Mouse (Mus musculus): Measurements from ENCODE around the gene Ythdf1. TPM values are rescaled to one million over a fixed set of nuclear protein-coding genes. Genes with fewer than 3 reads are reported as not detected.

Gene Ythdf1
- polyA plus RNA-seq, 1 experiment from 2014 or later = 51.7 TPM

DNA sequence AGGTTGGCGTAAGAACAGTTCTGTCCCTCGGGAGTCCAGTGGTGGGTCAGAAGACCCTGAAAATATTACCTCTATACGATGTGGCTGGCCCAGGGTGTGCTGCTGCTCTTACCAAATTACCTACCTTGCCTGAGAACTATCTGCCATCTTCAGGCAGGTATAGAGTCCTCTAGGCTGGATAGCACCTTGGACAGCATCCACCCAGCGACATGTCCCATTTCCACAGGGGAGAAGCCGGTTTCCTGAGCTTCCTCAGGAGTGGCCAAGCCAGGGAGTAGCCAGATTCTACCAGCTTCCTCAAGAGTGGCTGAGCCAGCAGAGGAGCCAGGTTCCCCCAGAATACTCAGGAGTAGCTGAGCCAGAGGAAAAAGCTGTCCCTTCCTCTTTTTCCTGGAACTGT, 35.5 kb downstream of the Ythdf1 start:
- POLR2A ChIA-PET = no interaction called here
- CTCF ChIA-PET = interaction anchor here (0.9 kb wide), 1 partner anchor 10 kb away, joined by 3 read pairs; no protein-coding TSS in a partner anchor
- no peak for TF ChIP-seq CTCF (IDR thresholded peaks at IDR 0.05)
- ATAC-seq (no peak), DNase-seq (ENCODE audit: low read depth, low spot score) (no peak)
- in situ Hi-C loops (cut with MboI; ENCODE audit: low pct_unique_long_range_greater_than_20kb) = loop anchor here (25.0 kb wide), 1 partner anchor 98 kb away; the partner anchor contains the start of gene Bhlhe23
- H3K27me3 ChIP-seq = peaks cover 11% of the 10 kb centered on the region

DNA sequence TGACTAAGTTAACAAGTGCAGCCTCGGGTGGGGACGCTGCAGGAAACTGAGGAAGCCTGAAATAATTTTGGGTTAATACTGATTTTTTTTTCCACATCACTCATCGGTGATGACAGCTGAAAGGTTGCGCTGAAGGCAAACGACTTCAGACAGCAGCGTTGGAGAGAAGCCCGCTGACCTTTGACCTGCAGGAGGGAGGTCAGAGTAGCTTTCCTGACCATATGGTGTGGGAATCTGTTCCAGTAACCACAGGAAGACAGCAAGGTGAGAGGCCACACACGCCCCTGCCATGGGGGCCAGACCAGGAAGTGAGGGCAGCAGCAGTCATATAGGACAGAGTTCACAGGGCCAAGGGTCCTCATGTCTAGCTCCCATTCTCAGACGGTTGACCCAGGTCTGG, 39.5 kb downstream of the Ythdf1 start:
- no peak for TF ChIP-seq CTCF (IDR thresholded peaks at IDR 0.05)
- peaks cover 6% of the 10 kb centered on the region for H3K27me3 ChIP-seq
- ChIA-PET CTCF (no interaction called here), POLR2A (no interaction called here)
- in situ Hi-C loops (cut with MboI; ENCODE audit: low pct_unique_long_range_greater_than_20kb) = loop anchor here (25.0 kb wide), 1 partner anchor 94 kb away; the partner anchor contains the start of gene Bhlhe23
- no peak for ATAC-seq
- no peak for DNase-seq (ENCODE audit: low read depth, low spot score)

DNA sequence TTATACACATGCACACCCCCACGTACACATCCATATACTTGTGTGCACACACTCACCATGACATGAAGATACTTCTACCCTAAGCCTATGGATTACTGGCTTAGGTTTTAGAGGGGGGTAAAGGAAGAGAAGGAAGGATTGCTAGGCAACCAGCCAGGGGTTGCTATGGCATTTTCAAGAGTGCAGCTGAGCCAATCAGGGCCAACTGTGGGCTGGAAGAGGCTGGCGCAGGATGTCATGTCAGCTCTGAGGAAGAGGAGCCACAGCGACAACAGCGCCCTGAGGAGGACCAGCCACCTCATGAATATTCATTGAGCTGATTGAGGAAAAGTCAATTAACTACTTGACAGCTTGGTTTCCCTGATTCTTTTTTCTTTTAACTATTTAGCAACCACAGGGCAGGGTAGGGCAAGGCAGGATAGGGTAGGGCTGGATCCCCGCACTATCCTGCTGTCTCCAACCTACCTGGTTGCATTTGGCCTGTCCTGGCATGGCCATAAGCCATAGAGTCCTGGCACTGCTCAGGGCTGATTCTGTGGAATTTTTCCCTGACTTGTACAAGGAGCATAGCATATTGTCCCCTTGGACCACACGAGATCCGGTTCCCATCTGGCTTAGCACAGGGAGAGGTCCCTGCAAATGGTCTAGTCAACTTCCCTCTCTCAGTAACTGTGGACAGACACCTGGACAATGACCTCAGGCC, 41.2 kb downstream of the Ythdf1 start:
- TF ChIP-seq CTCF (IDR thresholded peaks at IDR 0.05) = no peak
- ChIA-PET POLR2A (no interaction called here), CTCF (no interaction called here)
- peaks cover 6% of the 10 kb centered on the region for H3K27me3 ChIP-seq
- DNase-seq (ENCODE audit: low read depth, low spot score) = no peak
- ATAC-seq = no peak
- in situ Hi-C loops (cut with MboI; ENCODE audit: low pct_unique_long_range_greater_than_20kb) = loop anchor here (25.0 kb wide), 1 partner anchor 92 kb away; the partner anchor contains the start of gene Bhlhe23

DNA sequence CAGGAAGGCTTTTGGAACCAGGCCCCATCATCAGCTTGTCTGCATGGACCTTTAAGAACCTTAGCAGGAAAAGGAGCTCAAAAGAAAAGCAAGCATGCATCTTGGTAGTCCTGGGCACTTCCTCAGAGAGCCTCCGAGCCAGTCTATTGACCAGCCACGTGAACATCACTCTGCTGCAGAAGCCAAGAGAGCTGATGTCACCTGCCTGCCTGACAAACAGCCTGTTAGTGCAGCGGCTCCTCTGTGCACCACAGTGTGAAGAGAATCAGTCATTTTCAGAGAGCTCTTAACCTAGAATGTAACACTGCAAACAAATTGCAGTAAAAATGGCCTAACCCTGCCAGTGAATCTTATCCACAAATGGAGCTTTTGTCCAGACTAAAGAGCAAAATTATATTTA, 50.7 kb downstream of the Ythdf1 start:
- CTCF ChIA-PET = interaction anchor here (0.9 kb wide), 1 partner anchor 25 kb away, joined by 3 read pairs; no protein-coding TSS in a partner anchor
- DNase-seq (ENCODE audit: low read depth, low spot score) = no peak
- TF ChIP-seq CTCF (IDR thresholded peaks at IDR 0.05) = no peak
- H3K27me3 ChIP-seq = peaks cover 21% of the 10 kb centered on the region
- no peak for ATAC-seq
- in situ Hi-C loops (cut with MboI; ENCODE audit: low pct_unique_long_range_greater_than_20kb) = no loop called here
- POLR2A ChIA-PET = no interaction called here

DNA sequence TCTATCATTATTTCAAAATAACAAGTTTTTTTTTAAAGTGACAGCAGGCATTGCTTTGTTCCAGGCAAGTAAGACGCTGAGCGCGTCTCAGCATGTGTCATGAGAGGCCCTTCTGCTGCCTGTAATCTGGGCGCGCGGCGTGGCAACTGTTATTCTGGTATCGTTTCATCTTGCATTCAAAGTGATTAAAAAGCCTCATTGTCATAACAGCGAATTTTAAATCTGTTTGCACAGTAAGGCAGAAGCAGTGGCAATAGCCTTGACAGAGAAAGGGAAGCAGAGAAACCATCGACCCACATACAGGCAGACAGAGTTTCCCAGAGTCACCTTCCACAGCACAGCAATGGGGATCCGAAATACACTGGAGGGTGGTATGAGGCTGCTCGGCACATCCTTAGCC, 59.2 kb downstream of the Ythdf1 start:
- CTCF ChIA-PET = no interaction called here
- TF ChIP-seq CTCF (IDR thresholded peaks at IDR 0.05) = no peak
- POLR2A ChIA-PET = no interaction called here
- ATAC-seq (no peak), DNase-seq (ENCODE audit: low read depth, low spot score) (no peak)
- in situ Hi-C loops (cut with MboI; ENCODE audit: low pct_unique_long_range_greater_than_20kb) = no loop called here
- peaks cover 38% of the 10 kb centered on the region for H3K27me3 ChIP-seq

DNA sequence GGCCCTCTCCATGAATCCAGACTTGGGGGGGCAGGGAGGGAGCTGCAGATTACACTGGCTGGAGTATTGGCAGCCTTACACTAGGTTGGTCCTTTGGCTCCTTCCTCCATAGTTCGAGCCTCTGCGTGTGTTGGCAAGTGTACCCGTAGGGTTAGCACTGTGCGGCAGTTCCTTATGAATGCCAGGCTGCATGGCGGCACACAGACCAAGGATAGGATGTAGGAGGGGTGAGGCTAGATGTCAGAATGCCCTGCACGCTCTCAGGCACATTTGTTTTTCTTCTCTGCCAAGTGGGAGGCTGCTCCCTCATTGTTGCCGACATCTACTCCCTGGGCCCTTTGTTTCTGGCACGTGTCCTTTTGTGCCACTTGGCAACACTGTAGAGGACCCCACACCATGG, 63.6 kb downstream of the Ythdf1 start:
- POLR2A ChIA-PET = no interaction called here
- ATAC-seq (no peak), DNase-seq (ENCODE audit: low read depth, low spot score) (no peak)
- no peak for TF ChIP-seq CTCF (IDR thresholded peaks at IDR 0.05)
- in situ Hi-C loops (cut with MboI; ENCODE audit: low pct_unique_long_range_greater_than_20kb) = no loop called here
- peaks cover 56% of the 10 kb centered on the region for H3K27me3 ChIP-seq
- CTCF ChIA-PET = no interaction called here

DNA sequence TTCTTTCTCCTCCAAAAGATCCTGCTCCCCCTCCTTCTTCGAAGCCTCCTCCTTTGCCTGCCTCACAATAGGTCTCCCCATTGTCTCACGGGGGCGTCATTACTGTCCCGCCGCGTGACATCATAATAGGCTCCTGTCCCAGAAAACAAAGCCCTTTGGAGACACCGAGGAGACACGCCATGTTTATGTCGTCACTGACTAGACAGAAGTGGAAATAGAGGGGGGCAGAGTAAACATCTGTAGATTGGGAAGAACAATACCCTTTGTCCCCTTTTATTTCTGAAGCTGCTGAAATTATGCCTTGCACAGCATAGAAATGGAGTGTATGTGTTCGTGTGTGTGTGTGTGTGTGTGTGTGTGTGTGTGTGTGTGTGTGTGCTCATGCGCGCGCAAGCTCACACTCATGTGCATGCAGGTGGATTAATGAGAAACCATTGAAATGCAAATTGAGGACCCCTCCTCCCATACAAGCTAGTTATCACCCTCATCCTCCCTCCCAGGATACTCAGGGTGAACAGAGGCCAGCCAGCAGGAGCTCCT, 65.7 kb downstream of the Ythdf1 start:
- ChIA-PET CTCF (no interaction called here), POLR2A (interaction anchor here (0.7 kb wide), 1 partner anchor 16 kb away, joined by 3 read pairs; no protein-coding TSS in a partner anchor)
- peaks cover 46% of the 10 kb centered on the region for H3K27me3 ChIP-seq
- in situ Hi-C loops (cut with MboI; ENCODE audit: low pct_unique_long_range_greater_than_20kb) = no loop called here
- DNase-seq (ENCODE audit: low read depth, low spot score) (no peak), ATAC-seq (no peak)
- TF ChIP-seq CTCF (IDR thresholded peaks at IDR 0.05) = no peak

Other genes with a start within 250 kb of the Ythdf1 start
- 30.8 TPM for gene Dido1, start 210.9 kb downstream of the Ythdf1 start, polyA plus RNA-seq (2021)
- gene Gid8, start 210.8 kb downstream of the Ythdf1 start, polyA plus RNA-seq (2021) = 54.1 TPM
- gene Slc17a9, start 195.7 kb downstream of the Ythdf1 start, polyA plus RNA-seq (2021) = 0.12 TPM
- not detected for gene Bhlhe23, start 144.0 kb downstream of the Ythdf1 start, polyA plus RNA-seq (2021)
- not detected for gene Birc7, start 8.1 kb upstream of the Ythdf1 start, polyA plus RNA-seq (2021)
- gene Nkain4, start 33.8 kb upstream of the Ythdf1 start, polyA plus RNA-seq (2021) = 0.59 TPM
- 56.2 TPM for gene Arfgap1, start 46.3 kb upstream of the Ythdf1 start, polyA plus RNA-seq (2021)
- 0.30 TPM for gene Col20a1, start 65.6 kb upstream of the Ythdf1 start, polyA plus RNA-seq (2021)
- 0.05 TPM for gene Chrna4, start 122.6 kb upstream of the Ythdf1 start, polyA plus RNA-seq (2021)
- 0.10 TPM for gene Kcnq2, start 214.4 kb upstream of the Ythdf1 start, polyA plus RNA-seq (2021)
- not detected for gene Eef1a2, start 236.1 kb upstream of the Ythdf1 start, polyA plus RNA-seq (2021)